Mouse (Mus musculus) testis, postnatal 10 days (tissue): ENCODE results near the gene Grk3.
A peak's percentile ranks its signal among the peaks of the same experiment; 100 is the strongest.

Experiments used
- DNase-seq: peaks from one replicate; pipeline ENCODE4 v3.0.0; 2021; ENCODE audit warnings: low spot score

The Grk3 gene

GRCm38 (mm10) chr5:112868620-112869019 lies 147.0 kb downstream of the Grk3 start:
- no peak for DNase-seq

GRCm38 (mm10) chr5:112864719-112865367 lies 150.7 kb downstream of the Grk3 start:
- DNase-seq = peak; percentile 85
